Mouse (Mus musculus): ENCODE results near the gene Rpl22l1. TPM values are rescaled to one million over a fixed set of nuclear protein-coding genes. Genes with fewer than 3 reads are reported as not detected.
"Not testable (repeated sequence)": the region's sequence is repeated elsewhere in the genome, so short reads cannot be mapped to it uniquely, and the experiment has no call there.

Gene Rpl22l1
- polyA plus RNA-seq (2017; shearing (Covaris generic)): 100 to 1,000 TPM; 509 to 791 (median 702) TPM

- ATAC-seq: peak; percentile 97
These were observed at the start of gene Rpl22l1 for GRCm38 (mm10) chr3:28805301-28806097. TSS of gene Rpl22l1 (plus strand) at chr3:28805436.

- no peak for ATAC-seq
These were observed 49.8 kb upstream of the Rpl22l1 start for GRCm38 (mm10) chr3:28755477-28755876.

- ATAC-seq: no peak
These were observed 43.9 kb upstream of the Rpl22l1 start for GRCm38 (mm10) chr3:28761225-28761789.

GRCm38 (mm10) chr3:28766935-28767334, 38.3 kb upstream of the Rpl22l1 start:
- ATAC-seq: no peak

- no peak for ATAC-seq
These were observed 37.0 kb upstream of the Rpl22l1 start for GRCm38 (mm10) chr3:28768222-28768621.

GRCm38 (mm10) chr3:28772919-28773318, 32.3 kb upstream of the Rpl22l1 start:
- not testable (repeated sequence) for ATAC-seq

- no peak for ATAC-seq
These were observed 29.9 kb upstream of the Rpl22l1 start for GRCm38 (mm10) chr3:28775361-28775760.

- no peak for ATAC-seq
These were observed 29.3 kb upstream of the Rpl22l1 start for GRCm38 (mm10) chr3:28775958-28776357.

- no peak for ATAC-seq
These were observed 28.7 kb upstream of the Rpl22l1 start for GRCm38 (mm10) chr3:28776491-28776890.

GRCm38 (mm10) chr3:28780511-28780910, 24.7 kb upstream of the Rpl22l1 start:
- peak; percentile 13 for ATAC-seq

- ATAC-seq: peak; percentile 97
These were observed 24.2 kb upstream of the Rpl22l1 start, which contains the start of gene Eif5a2 for GRCm38 (mm10) chr3:28780994-28781393. TSS of gene Eif5a2 (plus strand) at chr3:28781276.

- ATAC-seq: no peak
These were observed 23.8 kb upstream of the Rpl22l1 start for GRCm38 (mm10) chr3:28781422-28781821.

GRCm38 (mm10) chr3:28781848-28782247, 23.4 kb upstream of the Rpl22l1 start:
- ATAC-seq: peak; percentile 3

GRCm38 (mm10) chr3:28784176-28784575, 21.1 kb upstream of the Rpl22l1 start:
- no peak for ATAC-seq

- no peak for ATAC-seq
These were observed 10.4 kb upstream of the Rpl22l1 start for GRCm38 (mm10) chr3:28794835-28795234.

- ATAC-seq: no peak
These were observed 2.9 kb downstream of the Rpl22l1 start for GRCm38 (mm10) chr3:28808039-28808643.

- no peak for ATAC-seq
These were observed 6.2 kb downstream of the Rpl22l1 start for GRCm38 (mm10) chr3:28811441-28811840.

- peak; percentile 86 for ATAC-seq
These were observed 9.1 kb downstream of the Rpl22l1 start for GRCm38 (mm10) chr3:28814361-28814760.

- ATAC-seq: no peak
These were observed 10.8 kb downstream of the Rpl22l1 start for GRCm38 (mm10) chr3:28816010-28816540.

GRCm38 (mm10) chr3:28826272-28826671, 21.0 kb downstream of the Rpl22l1 start:
- ATAC-seq: no peak

GRCm38 (mm10) chr3:28827605-28828004, 22.4 kb downstream of the Rpl22l1 start:
- no peak for ATAC-seq

- ATAC-seq: no peak
These were observed 24.2 kb downstream of the Rpl22l1 start for GRCm38 (mm10) chr3:28829454-28829853.

GRCm38 (mm10) chr3:28836796-28837371, 31.6 kb downstream of the Rpl22l1 start:
- no peak for ATAC-seq
